Mouse (Mus musculus): ENCODE data around the gene Mcl1.
"Not testable (repeated sequence)": the region's sequence is repeated elsewhere in the genome, so short reads cannot be mapped to it uniquely, and the experiment has no call there.

Gene Mcl1

DNA sequence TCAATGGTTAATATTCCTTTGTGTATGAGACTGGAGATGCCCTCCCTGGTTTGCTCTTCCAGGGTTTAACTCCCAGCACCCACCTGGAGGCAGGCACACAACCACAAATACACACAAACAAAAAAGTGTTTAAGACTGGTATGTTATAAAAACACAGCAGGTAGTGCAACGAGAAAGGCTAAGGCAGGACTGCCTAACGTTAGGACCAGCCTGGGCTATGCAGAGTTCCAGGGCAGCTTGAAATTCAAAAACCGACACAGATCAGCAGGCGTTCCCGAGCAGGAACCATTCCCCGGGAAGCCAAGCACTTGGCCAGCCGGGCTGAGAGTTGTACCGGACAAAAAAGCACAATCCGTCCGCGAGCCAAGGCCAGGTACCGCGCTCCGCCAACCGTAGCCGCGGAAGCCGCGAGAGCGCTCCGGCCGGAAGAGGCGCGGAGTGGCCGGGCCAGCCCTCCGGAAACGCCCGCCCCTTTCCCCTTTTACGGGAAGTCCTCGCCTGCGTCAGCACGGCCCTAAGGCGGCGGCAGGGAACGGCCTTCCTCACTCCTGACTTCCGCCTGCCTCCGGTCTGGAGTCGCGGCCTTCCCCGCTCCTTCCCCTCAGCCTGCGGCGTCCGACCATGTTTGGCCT, at the start of gene Mcl1:
Gene Mcl1, plus strand, starts transcription at position 553 of the 632 bp plus-strand sequence.
- peak; percentile 98 for DNase-seq

- no peak for DNase-seq
These were observed 49.4 kb upstream of the Mcl1 start for GRCm38 (mm10) chr3:95609195-95609594.

DNA sequence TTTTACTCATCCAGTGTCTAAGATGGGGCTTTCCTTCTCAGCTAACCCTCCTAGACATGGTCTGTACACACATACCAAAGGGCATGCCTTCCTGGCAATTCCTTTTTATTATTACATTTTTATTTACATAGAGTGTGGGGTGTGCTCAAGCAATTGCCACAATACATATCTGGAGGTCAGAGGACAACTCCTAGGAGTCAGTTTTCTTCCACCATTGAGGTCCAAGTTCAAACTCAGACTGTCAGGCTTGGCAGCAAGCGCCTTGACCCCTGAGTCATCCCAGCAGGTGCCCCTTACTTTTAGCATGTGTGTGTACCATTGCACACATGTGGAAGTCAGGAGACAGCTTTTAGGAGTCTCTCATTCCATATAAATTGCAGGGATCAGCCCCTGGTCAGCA, 44.6 kb upstream of the Mcl1 start:
- DNase-seq = no peak

GRCm38 (mm10) chr3:95618511-95618910, 40.1 kb upstream of the Mcl1 start:
- DNase-seq = no peak

DNA sequence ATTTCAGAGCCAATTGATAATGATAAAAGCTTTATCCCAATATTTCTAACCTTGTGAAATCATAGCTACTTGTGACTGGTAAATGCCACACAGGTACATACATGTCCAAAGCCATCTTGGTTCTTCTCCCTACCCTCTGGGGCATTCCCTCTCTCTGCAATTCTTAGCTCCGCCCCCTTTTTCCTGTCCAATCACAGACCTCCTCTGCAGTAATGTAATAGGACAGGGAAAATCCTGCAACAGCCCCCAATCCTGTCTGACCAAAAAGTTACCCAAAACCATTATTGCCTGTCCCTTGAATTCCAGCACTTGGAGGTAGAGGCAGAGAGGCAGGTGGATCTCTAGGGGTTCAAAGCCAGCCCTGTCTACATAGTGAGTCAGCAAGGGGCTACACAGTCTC, 37.3 kb upstream of the Mcl1 start:
- DNase-seq = no peak

GRCm38 (mm10) chr3:95622421-95622820, 36.2 kb upstream of the Mcl1 start:
- DNase-seq = not testable (repeated sequence)

- DNase-seq = no peak
These were observed 35.0 kb upstream of the Mcl1 start for GRCm38 (mm10) chr3:95623551-95623950.

- not testable (repeated sequence) for DNase-seq
These were observed 34.5 kb upstream of the Mcl1 start for GRCm38 (mm10) chr3:95623991-95624515.

GRCm38 (mm10) chr3:95624628-95625503, 33.7 kb upstream of the Mcl1 start, which contains the start of gene Ensa:
Gene Ensa, plus strand, starts transcription at chr3:95624993.
- peak; percentile 96 for DNase-seq

DNA sequence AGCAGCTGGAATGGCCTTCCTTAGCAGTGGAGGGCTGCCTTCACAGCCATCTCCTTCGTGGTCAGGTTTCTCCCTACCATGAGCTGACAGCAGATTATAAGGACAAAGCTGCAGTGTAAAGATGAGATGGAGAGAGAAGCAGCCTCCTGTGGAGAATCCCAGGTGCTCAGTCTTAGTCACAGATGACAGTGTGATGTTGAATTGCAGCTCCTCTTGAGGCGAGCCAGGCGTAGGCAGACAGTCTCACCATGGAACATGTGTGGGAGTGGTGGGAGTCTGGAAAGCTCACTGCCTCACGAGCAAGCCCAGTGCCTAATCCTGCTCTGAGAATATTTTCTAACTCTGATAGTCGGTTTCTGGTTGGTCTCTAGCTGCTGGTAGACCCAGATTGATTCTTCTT, 30.8 kb upstream of the Mcl1 start:
- DNase-seq = no peak

GRCm38 (mm10) chr3:95629755-95630154, 28.8 kb upstream of the Mcl1 start:
- DNase-seq = no peak

- DNase-seq = no peak
These were observed 27.7 kb upstream of the Mcl1 start for GRCm38 (mm10) chr3:95630856-95631255.

DNA sequence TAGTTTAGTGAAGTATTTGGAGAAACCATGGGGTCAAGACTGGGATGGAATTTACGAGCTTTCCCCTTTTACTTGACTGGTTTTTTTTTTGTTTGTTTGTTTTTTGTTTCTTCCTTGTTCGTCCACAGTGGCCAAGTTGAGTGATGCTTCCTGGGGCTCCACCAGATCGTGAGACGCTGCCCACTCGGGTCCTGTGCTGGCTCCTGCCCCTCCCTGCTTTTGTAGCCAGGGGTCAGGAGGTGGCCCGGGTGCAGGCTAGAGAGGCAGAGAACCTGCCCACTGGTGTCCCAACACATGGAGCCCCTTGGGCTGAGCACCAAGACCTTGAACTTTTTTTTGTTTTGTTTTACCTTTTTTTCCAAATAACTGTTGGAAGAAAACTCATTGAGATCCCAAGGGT, 27.3 kb upstream of the Mcl1 start:
- no peak for DNase-seq

GRCm38 (mm10) chr3:95632648-95633588, 25.7 kb upstream of the Mcl1 start:
- no peak for DNase-seq

- DNase-seq = no peak
These were observed 23.0 kb upstream of the Mcl1 start for GRCm38 (mm10) chr3:95635636-95636035.

DNA sequence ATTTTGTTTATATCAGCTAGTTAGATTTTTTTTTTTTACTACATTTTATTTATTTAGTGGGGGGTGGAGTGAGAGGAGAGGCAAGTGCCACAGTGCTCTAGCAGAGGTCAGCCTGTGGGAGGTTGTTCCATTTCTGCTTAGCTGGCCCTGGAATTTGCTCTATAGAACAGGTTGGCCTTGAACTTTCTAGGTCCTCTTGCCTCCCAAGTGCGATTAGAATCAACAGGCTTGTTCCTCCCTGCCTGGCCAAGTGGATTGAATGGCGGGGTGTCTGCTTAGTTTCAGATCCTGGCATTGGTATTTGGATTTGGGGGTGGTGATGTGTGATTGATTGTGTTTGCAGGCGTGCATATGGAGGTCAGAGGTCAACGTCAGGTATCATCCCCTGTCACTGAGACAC, 22.5 kb upstream of the Mcl1 start:
- DNase-seq = no peak

DNA sequence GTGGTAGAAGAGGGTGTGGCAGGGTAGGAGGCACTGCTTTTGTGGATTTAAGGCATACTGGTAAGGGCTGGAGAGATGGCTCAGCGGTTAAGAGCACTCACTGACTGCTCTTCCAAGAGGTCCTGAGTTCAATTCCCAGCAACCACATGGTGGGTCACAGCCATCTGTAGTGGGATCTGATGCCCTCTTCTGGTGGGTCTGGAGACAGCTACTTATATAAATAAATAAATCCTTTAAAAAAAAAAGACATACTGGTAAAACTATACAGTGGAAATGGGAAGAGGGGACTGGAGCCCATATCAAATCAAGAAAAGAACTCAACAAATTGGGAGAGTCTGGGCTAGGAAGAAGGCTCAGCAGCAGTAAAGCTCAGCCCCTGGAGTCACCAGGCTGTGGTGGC, 18.9 kb upstream of the Mcl1 start:
- DNase-seq = no peak

DNA sequence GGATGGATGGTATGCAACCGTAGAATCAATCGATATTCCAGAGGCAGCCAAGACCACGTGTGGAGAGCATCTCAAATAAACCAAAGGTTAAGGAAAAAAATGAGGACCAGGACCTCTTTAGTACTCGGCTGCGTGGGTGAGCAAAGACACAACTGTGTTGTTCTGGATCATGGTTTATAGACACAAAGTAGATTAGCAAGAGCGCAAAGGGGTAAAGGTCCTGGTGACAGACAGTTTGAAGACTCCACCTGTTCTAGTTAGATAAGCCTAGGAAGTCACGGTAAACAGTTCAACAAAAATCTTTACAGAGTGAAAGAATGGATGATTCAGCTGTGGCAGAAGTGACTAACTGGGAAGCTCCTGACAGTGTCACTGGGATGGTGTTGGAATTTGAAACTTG, 15.5 kb upstream of the Mcl1 start:
- no peak for DNase-seq

DNA sequence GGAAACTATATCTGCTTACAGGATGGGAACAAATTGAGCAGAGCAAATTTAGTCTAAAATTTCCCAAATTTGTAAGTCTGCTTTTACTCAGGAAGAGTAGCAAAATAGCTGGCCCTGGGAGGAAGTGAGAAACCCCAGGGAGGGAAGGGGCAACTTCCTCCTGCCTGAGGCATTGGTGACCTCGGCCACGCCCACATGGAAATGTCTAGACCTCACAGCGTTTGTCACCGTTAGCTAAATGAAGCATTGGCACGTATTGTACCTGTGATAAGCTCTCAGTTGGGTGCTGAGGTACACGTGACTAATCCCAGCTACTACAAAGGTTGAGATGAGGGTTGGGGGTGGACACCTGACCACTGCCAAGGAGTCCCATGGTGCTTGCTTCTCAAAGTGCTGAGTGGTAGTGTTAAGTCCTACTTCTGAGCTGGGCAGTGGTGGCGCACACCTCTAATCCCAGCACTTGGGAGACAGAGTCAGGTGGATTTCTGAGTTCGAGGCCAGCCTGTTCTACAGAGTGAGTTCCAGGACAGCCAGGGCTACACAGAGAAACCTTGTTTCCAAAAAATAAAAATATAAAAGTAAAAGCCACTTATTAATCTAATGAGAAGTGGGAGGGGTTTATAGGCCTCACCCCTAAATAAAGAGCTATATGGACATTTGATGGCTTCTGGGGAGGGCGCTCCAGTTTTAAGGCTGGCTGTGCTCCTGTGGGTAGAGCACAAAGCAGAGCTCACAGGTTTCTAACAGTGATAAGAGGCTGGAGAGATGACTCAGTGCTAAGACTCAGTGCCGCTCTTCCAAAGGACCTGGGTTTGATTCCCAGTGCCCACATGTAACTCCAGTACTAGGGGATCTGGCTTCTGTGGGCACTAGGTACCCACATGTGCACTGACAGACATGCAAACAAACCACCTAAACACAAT, 13.0 kb upstream of the Mcl1 start:
- DNase-seq = peak; percentile 60

DNA sequence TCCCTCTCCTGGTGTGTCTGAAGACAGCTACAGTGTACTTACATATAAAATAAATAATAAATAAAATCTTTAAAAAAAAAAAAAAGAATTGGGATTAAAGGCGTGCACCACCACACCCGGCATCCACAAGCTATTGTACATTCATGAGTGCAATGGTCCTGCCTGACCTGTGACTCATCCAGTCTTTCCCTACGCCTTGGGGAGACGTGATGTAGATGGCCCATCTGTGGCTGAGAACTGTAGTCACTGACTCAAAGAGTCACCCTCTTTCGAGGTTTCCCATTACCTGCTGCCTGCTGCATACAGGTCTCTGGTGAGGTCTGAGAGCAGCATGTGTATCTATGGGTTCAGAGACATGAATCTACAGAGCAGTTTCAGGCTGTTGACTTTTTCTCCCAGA, 10.6 kb upstream of the Mcl1 start:
- no peak for DNase-seq

DNA sequence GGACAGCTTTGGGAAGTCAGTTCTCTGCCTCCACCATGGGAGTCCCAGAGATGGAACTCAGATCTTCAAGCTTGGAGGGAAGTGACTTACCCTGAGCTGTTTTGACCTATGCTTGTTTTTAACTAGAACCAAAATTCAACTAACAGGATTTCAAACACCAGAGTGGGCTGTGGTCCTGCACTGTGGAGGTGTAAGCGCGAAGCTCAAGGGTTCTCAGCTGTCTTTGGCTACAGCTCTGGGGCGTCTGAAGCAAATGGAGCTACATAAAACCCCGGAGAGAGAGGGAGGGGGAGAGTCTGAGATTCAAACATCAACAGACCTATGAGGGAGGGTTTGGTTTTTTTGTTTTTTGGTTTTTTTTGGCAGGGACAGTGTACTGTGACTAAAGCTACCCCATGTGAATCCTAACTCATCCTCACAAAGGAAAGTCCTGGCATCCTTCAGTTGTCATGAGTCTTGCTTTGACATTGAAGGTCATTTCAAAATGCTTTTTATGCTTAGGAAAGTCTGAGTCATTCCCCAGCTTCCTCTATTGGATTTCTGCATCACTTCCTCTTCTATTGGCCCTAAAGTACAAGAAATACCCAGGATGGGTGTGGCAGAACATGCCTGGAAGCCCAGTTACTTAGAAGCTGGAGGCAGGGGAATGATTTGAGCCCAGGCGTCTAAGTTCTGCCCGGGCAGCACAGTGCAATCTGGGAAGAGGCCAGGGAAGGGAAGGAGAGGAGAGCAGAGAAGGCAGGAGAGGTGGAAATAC, 8.1 kb upstream of the Mcl1 start:
- DNase-seq = peak; percentile 52
